Mouse (Mus musculus) embryonic fibroblast, embryonic 13.5 days (primary cell): ENCODE results near the gene Opalin.

Source experiments
- CTCF ChIP-seq: IDR thresholded peaks from 2 replicates; pipeline ENCODE4 v1.5.1; 2011; ENCODE audit warnings: mild to moderate bottlenecking, control low read depth, low read length, moderate library complexity, borderline replicate concordance; ENCODE audit not compliant: insufficient read depth
- POLR2A ChIP-seq: IDR thresholded peaks from 2 replicates; pipeline ENCODE4 v1.6.1; 2011; ENCODE audit warnings: low read depth, mild to moderate bottlenecking, control low read depth, low read length, moderate library complexity

- no peak for TF ChIP-seq CTCF
- no peak for TF ChIP-seq POLR2A
Observed at GRCm38 (mm10) chr19:41031009-41031408, 45.9 kb downstream of the Opalin start.
